Mouse (Mus musculus) B cell, adult 2 months (primary cell): ENCODE measurements around the gene Iqcf1.
"Not testable (repeated sequence)": the region's sequence is repeated elsewhere in the genome, so short reads cannot be mapped to it uniquely, and the experiment has no call there.

Source experiments
- DNase-seq, 2 experiments: peaks; one replicate each; pipeline ENCODE4 v3.0.0; 2022

Iqcf1 gene

DNA sequence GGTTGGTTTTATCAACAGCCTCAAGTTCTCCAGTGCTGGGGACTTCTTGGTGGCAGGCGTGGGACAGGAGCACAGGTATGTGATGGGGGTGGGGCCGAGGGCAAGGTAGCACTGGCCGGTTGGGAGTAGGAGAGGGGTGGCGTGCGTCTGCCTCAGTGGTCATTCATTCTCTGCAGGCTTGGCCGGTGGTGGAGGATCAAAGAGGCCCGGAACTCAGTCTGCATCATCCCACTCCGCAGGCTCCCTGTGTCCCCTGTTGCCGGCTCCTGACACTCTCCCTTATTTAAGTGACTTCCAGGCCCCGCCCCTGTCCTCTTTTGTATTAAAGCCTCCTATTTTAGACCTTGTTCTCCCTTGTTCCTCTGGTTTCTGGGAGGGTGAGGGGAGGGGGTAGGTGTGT lies 14.7 kb upstream of the Iqcf1 start:
- no peak for DNase-seq

DNA sequence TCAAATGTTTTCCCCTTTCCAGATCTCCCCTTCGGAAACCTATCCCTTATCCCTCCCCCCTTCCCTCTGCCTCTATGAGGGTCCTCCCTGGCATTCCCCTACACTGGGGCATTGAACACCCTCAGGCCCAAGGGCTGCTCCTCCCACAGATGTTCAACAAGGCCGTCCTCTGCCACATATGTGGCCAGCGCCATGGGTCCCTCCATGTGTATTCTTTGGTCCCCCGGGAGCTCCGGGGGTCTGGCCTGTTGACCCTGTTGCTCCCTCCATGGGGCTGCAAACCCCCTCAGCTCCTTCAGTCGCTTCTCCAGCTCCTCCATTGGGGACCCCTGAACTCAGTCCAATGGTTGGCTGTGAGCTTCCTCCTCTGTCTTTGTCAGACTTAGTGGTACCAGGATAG lies 12.2 kb upstream of the Iqcf1 start:
- DNase-seq, result not testable (repeated sequence)

DNA sequence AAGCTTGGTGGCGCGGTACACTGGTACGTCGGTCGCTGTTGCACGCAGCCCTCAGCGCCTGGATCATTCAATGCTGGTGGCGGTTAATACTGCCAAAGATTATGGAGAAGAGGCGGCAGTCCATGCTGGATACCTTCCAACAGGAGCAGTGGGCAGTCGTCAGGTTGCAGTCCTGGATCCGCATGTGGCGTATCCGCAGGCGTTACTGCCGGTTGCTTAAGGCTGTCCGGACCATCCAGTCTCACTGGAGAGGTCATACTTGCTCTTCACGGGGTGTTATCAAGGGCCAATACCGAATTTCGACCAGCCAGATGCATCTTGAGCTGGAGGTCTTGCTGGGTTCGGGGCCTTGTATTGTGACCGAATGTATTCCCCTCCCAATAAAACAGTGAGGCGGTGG lies 2.1 kb downstream of the Iqcf1 start:
- DNase-seq, result no peak

DNA sequence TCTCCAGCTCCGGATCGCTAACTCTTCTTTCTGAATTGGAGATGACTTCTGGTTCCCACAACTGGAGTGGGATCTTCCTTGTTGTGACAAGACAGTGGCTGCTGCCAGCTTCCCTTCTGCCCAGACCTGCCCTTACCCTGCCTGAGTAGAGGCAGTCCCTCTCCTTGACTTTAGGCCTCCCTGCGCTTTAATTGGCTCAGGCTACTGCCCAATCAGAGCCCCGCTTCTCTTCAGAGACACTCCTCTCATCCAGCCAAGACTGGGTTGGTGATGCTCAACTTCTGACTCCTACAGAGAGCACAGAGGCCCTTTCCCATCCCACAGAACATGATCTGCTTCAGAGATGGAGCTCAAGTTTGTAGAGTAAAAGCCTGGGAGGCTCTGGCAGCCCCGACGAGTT lies 4.5 kb downstream of the Iqcf1 start:
- DNase-seq, result no peak

DNA sequence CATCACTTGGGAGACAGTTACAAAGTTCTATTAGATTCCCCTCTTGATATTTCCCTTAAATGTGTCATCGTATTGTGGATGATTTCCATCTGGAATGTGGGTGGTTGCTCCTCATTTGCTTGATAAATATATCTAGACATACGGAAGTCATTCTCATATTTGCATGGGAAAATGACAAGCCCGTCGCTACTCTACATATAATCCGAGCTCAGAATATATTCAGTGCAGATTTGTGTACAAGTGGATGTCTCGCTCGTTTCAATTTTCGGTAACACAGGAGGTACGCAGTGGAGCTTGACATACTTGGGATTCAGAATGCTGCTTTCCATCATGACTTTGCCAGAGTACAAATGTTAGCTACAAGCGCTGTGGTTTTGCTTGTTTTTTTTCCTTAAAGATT lies 9.6 kb downstream of the Iqcf1 start:
- no peak for DNase-seq

DNA sequence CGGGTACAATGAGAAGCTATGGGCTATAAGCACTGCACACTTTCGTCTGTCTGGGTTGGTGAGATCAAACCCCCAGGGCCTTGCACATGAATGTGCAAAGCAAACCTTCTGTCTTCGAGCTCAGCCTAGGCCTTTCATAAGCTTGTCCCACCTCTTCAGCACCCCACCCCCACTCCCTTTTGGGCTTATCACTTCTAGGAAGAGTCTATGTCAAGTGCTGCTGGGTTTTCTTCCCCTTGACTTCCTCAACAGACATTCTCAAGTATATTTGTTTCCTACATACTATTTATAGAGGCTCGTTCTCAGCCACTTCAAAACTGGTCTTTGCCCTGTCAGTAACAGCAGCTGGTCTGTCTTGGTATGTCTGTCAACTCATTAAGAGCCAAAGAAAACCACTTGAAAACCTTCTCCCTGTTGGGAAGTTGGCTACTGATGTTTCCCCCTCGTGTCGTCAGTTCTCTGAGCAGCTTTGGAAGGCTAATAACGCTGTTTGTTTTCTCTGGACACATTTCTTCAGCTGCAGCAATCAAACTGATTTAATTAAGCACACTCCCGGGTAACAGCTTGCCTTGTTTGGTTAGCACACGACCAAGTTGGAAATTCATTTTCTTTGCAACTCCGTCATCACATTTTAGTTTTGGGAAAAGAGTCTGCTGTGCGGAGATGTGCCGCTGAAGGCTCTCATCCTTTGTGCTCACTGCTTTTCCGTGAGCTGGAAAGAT lies 13.1 kb downstream of the Iqcf1 start:
- DNase-seq, result no peak

DNA sequence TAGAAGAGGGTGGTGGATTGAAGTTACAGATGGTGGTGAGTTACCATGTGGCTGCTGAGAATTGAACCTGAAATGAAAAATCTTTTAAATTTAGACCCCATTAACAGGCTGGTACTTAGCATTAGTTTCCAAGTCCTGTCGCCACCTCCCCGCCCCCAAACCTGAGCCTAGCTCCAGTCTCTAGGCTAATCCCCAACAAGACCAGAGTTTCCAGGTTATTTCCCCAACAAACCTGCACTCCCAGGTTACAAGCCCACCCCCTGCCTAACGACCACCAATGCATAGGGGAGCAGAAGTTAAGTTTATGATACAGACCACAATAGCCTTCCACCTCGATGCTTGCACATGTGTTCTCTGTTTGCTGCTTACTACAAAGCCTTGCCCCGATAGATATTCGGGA lies 13.8 kb downstream of the Iqcf1 start:
- DNase-seq, result no peak

DNA sequence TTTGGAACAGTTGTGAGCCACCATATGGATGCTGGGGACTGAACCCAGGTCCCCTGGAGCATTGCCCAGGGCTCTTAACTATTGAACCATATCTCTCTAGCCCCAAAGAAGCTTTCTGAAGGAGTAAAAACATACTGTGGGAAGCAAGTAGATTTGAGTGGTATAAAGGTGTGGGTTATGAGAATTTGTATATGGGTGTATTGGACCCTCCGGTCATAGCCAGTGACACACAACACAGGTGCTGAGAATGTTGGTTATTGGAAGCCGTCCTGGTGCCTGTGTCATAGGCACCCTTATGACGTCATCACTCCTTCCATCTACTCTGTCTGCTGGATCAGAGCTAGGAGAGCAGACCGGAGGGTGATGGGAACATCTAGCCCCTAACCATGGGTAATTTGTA lies 14.5 kb downstream of the Iqcf1 start, which contains the start of gene Iqcf5:
Gene Iqcf5, plus strand, starts transcription at position 301 of the 400 bp plus-strand sequence.
- no peak for DNase-seq

DNA sequence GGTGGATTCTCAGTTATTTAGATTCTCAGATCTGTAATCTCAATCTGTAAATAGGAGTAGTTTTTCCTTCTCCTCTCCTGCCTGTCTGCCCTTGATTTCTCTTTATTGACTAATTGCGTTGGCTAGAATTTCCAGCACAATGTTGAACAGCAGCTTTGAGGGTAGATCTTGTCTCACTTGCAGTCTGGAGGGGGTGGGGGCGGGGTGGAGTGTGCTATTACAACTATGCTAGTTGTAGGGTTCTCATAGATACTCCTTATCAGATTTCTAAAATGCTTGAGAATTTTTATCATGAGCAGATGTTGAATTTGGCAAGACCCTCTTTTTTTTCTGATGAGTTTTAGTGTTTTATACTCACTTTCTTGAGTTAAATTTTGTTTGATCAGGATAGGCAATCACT lies 19.7 kb downstream of the Iqcf1 start:
- no peak for DNase-seq

DNA sequence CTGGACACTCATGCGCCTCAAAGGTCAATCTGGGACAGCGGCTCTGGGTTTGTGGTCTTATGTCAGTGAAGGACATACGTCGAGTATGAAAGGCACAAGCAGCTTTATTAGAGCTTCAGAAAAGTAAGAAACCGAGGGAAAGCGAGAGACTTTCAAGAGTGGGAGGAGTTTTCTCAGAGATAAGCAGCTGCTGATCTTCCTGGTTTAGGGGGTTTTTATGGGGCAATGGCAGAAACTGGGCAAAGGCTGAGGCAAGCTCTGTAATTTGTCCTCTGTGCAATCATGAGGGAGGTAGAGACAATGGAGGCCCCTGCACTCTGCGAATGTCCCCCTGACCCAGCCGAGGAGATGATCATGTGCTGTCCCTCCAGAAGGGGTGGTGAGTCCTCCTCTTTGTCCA lies 20.1 kb downstream of the Iqcf1 start:
- no peak for DNase-seq

DNA sequence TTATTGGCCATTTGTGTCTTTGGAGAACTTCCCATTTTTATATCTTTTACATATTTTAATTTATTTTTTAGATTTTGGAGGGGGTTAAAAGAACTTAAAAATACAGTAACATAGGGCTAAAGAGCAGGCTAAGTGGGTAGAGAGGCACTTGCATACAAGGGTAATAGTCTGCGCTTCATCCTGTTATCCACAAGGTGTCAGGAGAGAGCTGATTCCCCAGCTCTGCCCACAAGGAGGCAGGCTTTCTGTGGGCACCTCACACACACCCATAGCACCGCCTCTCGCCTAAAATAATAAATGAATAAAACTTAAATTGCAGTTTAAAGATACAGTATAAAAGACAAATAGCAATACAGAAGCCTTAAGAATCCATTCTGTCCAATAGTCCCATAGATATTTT lies 32.1 kb downstream of the Iqcf1 start:
- DNase-seq, result peak; percentile 29 to 42

DNA sequence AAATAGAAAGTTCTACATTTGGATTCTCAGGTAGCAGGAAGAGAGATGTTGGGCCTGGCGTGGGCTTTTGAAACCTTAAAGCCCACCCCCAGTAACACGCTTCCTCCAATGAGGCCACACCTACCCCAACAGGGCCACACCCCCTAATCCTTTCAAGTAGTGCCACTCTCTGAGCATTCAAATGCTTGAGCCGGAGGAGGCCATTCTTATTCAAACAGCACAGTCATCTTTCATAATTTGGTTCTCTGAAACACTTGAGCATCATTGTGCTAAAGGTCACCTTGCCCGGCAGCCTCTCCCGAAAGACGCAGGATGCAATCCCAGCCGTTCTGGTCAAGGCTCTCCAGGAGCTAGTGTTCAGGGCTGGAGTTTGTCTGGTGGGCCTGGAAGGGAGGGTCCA lies 34.5 kb downstream of the Iqcf1 start:
- no peak for DNase-seq

DNA sequence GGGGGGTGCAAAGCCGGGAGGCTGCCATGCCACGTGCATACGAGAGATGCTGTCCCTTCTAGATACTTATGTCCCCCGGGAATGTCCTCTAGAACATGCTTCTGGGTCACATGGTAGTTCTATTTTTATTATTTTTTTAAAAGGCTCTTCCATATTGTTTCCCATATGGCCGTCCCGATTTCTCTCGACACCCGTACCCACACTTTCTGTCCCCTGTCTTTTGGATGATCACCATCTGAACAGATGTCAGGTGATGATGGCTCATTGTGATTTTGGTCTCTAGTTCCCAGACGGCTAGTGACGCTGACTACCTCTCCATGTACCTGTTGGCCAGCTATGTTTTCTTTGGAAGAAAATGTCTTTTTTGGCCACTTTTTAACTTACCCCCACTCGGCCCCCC lies 35.2 kb downstream of the Iqcf1 start:
- no peak for DNase-seq
